Mouse (Mus musculus): ENCODE measurements at regions not wholly inside any gene's neighbourhood (a gene's known extent, or its start where the extent isn't known, plus 50 kb on each side); places are given as distances from the start of the nearest gene placed in this dataset.

- no peaks in the 10 kb centered on the region for H3K27me3 ChIP-seq (ENCODE audit: insufficient read depth, low read length)
- peaks cover 12% of the 10 kb centered on the region for H3K4me1 ChIP-seq (ENCODE audit: insufficient read depth)
- DNase-seq (peak; percentile 59), ATAC-seq (ENCODE audit: insufficient read depth) (0 out of 2 replicates have a peak, but pooled peaks have one; percentile 14)
- H3K27ac ChIP-seq (ENCODE audit: low read depth) = no peak overlapping the region
- H3K36me3 ChIP-seq (ENCODE audit: insufficient read depth) = no peaks in the 10 kb centered on the region
- H3K9me3 ChIP-seq (ENCODE audit: low read depth, low read length) = no peaks in the 10 kb centered on the region
- 0% methylated on average over 1 of the region's 1 CpGs for WGBS
- no peak overlapping the region for H3K9ac ChIP-seq
- H3K4me2 ChIP-seq = no peak overlapping the region
- no peak for TF ChIP-seq CTCF (IDR thresholded peaks at IDR 0.05; ENCODE audit: low read depth)
- H3K4me3 ChIP-seq (ENCODE audit: low read depth, low read length) = no peak overlapping the region
Observed at GRCm38 (mm10) chr2:61136926-61137325, 173.9 kb upstream of the Rbms1 start.

- Histone ChIP-seq H3K36me3 (ENCODE audit: insufficient read depth) (no peaks in the 10 kb centered on the region), H3K27me3 (ENCODE audit: insufficient read depth, low read length) (no peaks in the 10 kb centered on the region), H3K4me1 (ENCODE audit: insufficient read depth) (no peaks in the 10 kb centered on the region), H3K4me2 (no peak overlapping the region), H3K9me3 (ENCODE audit: low read depth, low read length) (no peaks in the 10 kb centered on the region), H3K27ac (ENCODE audit: low read depth) (no peak overlapping the region), H3K9ac (no peak overlapping the region), H3K4me3 (ENCODE audit: low read depth, low read length) (no peak overlapping the region)
- no peak for TF ChIP-seq CTCF (IDR thresholded peaks at IDR 0.05; ENCODE audit: low read depth)
- 78% methylated on average over 7 of the region's 7 CpGs for WGBS
- DNase-seq (no peak), ATAC-seq (ENCODE audit: insufficient read depth) (no peak)
Observed at GRCm38 (mm10) chr2:61123046-61123806, 160.2 kb upstream of the Rbms1 start.

GRCm38 (mm10) chr2:61121281-61121680, 158.3 kb upstream of the Rbms1 start:
- no peak overlapping the region for H3K27ac ChIP-seq (ENCODE audit: low read depth)
- no peaks in the 10 kb centered on the region for H3K36me3 ChIP-seq (ENCODE audit: insufficient read depth)
- DNase-seq = no peak
- H3K9ac ChIP-seq = no peak overlapping the region
- H3K4me3 ChIP-seq (ENCODE audit: low read depth, low read length) = no peak overlapping the region
- H3K9me3 ChIP-seq (ENCODE audit: low read depth, low read length) = no peaks in the 10 kb centered on the region
- no peaks in the 10 kb centered on the region for H3K27me3 ChIP-seq (ENCODE audit: insufficient read depth, low read length)
- TF ChIP-seq CTCF (IDR thresholded peaks at IDR 0.05; ENCODE audit: low read depth) = no peak
- WGBS = 87% methylated on average over 5 of the region's 5 CpGs
- no peak for ATAC-seq (ENCODE audit: insufficient read depth)
- no peak overlapping the region for H3K4me2 ChIP-seq
- H3K4me1 ChIP-seq (ENCODE audit: insufficient read depth) = no peaks in the 10 kb centered on the region

DNA sequence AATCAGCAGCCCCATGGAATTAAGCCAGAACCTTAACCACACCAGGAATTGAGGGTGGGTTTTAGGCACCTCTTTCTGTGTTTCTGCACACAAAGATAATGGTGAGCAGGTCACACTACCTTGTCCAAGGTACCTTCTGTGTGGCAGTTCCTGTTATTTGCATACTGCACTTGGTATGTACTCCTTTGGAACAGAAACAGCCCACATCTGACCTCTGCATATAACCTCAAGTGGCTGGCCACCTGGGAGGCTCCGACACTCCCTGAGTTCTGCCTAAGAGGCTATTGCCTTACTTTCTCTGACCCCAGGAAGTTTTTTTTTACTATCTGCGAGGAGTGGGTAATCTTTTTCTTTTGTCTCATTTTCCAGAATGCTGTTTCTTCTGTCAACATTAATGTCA, 151.6 kb upstream of the Rbms1 start:
- H3K4me2 ChIP-seq = no peak overlapping the region
- DNase-seq (no peak), ATAC-seq (ENCODE audit: insufficient read depth) (no peak)
- H3K36me3 ChIP-seq (ENCODE audit: insufficient read depth) = no peaks in the 10 kb centered on the region
- no peaks in the 10 kb centered on the region for H3K4me1 ChIP-seq (ENCODE audit: insufficient read depth)
- peak overlapping the region; percentile 43 for H3K27ac ChIP-seq (ENCODE audit: low read depth)
- no peak overlapping the region for H3K4me3 ChIP-seq (ENCODE audit: low read depth, low read length)
- 33% methylated on average over 2 of the region's 2 CpGs for WGBS
- no peak for TF ChIP-seq CTCF (IDR thresholded peaks at IDR 0.05; ENCODE audit: low read depth)
- no peaks in the 10 kb centered on the region for H3K27me3 ChIP-seq (ENCODE audit: insufficient read depth, low read length)
- no peak overlapping the region for H3K9ac ChIP-seq
- no peaks in the 10 kb centered on the region for H3K9me3 ChIP-seq (ENCODE audit: low read depth, low read length)

DNA sequence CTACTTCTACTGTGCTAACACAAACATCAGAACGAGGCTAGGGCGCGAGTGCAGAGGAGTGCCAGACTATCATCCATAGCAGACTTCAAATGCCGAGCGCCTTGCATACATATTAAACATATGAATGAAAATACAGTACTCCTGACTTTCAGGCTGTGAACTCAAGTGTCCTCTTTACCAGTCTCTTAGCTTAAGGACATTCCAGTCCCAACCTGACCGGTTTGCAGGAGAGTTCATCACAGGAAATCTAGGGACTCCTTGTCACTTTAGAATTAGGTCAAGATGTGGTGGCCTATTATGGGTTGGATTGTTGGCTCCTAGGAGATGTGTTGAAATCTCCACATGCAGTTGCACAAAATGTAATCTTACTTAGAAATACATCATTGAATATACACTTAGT, 150.9 kb upstream of the Rbms1 start:
- Histone ChIP-seq H3K27me3 (ENCODE audit: insufficient read depth, low read length) (no peaks in the 10 kb centered on the region), H3K27ac (ENCODE audit: low read depth) (0 out of 2 replicates have a peak overlapping the region, but pooled peaks have one; percentile 43), H3K9ac (no peak overlapping the region), H3K9me3 (ENCODE audit: low read depth, low read length) (no peaks in the 10 kb centered on the region), H3K4me1 (ENCODE audit: insufficient read depth) (no peaks in the 10 kb centered on the region), H3K4me2 (no peak overlapping the region), H3K36me3 (ENCODE audit: insufficient read depth) (no peaks in the 10 kb centered on the region), H3K4me3 (ENCODE audit: low read depth, low read length) (no peak overlapping the region)
- ATAC-seq (ENCODE audit: insufficient read depth) (peak; percentile 44; the same call in 1 of the 2 replicates), DNase-seq (peak; percentile 60)
- whole genome bisulfite sequencing = 56% methylated on average over 6 of the region's 6 CpGs
- no peak for TF ChIP-seq CTCF (IDR thresholded peaks at IDR 0.05; ENCODE audit: low read depth)

- Histone ChIP-seq H3K4me2 (no peak overlapping the region), H3K9ac (no peak overlapping the region), H3K4me3 (ENCODE audit: low read depth, low read length) (no peak overlapping the region), H3K4me1 (ENCODE audit: insufficient read depth) (no peaks in the 10 kb centered on the region), H3K36me3 (ENCODE audit: insufficient read depth) (no peaks in the 10 kb centered on the region), H3K27me3 (ENCODE audit: insufficient read depth, low read length) (no peaks in the 10 kb centered on the region), H3K27ac (ENCODE audit: low read depth) (no peak overlapping the region), H3K9me3 (ENCODE audit: low read depth, low read length) (no peaks in the 10 kb centered on the region)
- ATAC-seq (ENCODE audit: insufficient read depth) (no peak), DNase-seq (peak; percentile 20)
- no peak for TF ChIP-seq CTCF (IDR thresholded peaks at IDR 0.05; ENCODE audit: low read depth)
- 42% methylated on average over 9 of the region's 9 CpGs for WGBS
Observed at GRCm38 (mm10) chr2:61110591-61110990, 147.6 kb upstream of the Rbms1 start.

DNA sequence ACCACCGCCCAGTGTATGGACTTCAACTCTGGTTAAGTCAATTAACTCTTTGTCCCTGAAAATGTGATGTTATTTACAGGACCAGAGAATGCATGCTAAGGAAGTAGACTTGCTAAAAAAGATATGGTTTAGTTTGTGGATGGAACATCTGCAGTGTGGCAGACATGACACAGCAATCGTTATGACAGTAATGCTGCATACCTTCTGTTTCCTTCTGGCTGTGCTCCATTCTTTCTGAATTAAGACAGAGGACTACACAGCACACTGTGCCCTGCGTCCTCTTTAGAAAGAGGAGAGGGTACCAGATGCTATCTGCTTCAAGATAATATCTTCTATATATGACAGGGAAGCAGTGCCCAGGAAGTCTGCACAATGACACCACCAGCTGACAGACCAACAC, 146.6 kb upstream of the Rbms1 start:
- Histone ChIP-seq H3K27ac (ENCODE audit: low read depth) (no peak overlapping the region), H3K4me3 (ENCODE audit: low read depth, low read length) (no peak overlapping the region), H3K4me2 (no peak overlapping the region), H3K9ac (no peak overlapping the region), H3K27me3 (ENCODE audit: insufficient read depth, low read length) (no peaks in the 10 kb centered on the region), H3K4me1 (ENCODE audit: insufficient read depth) (no peaks in the 10 kb centered on the region), H3K9me3 (ENCODE audit: low read depth, low read length) (no peaks in the 10 kb centered on the region), H3K36me3 (ENCODE audit: insufficient read depth) (no peaks in the 10 kb centered on the region)
- DNase-seq = no peak
- ATAC-seq (ENCODE audit: insufficient read depth) = no peak
- 52% methylated on average over 3 of the region's 3 CpGs for WGBS
- no peak for TF ChIP-seq CTCF (IDR thresholded peaks at IDR 0.05; ENCODE audit: low read depth)
